In the genomic region with DNA sequence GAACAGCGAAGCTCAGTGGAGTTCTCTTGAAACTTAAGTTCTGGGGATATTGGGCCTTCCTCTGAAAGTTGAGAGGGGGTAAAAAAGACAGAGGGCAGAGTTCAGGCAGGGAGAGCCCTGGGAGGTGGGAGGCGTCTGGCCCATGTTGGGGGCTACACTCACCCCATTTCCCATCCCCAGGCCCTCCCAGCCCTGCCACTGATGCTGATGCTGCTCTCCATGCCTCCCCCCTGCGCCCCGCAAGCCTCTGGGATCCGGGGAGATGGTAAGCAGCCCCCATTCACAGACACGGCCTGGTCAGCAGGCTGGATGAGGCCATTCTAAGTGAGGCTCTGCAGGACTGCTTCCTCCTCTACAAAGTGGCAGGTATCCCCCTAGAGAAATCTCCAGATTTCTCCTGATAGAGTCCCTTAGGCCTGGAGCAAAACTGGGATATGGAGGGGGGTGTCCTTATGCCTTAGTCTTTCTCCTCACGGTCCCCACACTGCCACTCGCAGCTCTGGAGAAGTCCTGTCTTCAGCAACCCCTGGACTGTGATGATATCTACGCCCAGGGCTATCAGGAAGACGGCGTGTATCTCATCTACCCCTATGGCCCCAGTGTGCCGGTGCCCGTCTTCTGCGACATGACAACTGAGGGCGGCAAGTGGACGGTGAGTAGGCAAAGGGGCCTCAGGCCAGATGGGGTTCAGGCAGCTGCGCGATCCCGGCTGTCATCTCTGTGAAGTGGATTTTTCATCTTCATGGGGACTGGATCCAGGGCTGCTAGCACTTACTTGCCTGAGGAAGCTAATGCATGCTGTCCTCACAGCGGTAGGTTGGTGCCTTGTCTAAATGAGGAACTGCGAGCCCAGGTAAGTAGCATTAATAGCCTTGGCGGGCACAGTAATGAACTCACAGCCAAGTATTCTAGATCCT, we compare ENCODE assay signal across 8 mouse cellular contexts. TPM values are rescaled to one million over a fixed set of nuclear protein-coding genes. Genes with fewer than 3 reads are reported as not detected.
DNase-seq lines count a peak whose midpoint lies in the region; ATAC-seq lines count a peak whose summit lies in the region.

No protein-coding gene starts in this region.

- ATAC-seq in heart, embryonic 13.5 days (ENCODE audit: extremely low read depth, insufficient number of reproducible peaks, low FRiP score, low TSS enrichment): no peak
- ATAC-seq in heart, embryonic 16.5 days (replicated peaks; ENCODE audit: extremely low read depth, insufficient read depth, low FRiP score): no peak
- ATAC-seq in midbrain, embryonic 12.5 days (ENCODE audit: low FRiP score, low read depth): no peak

- intact Hi-C loops in heart, postnatal 14 days (cut with DNase I): no loop called here

- no peaks in the 10 kb centered on the region for H3K9me3 ChIP-seq in heart, embryonic 13.5 days
- no peaks in the 10 kb centered on the region for H3K9me3 ChIP-seq in heart, embryonic 16.5 days (replicated peaks; ENCODE audit: control insufficient read depth, low read length)
- H3K9me3 ChIP-seq in midbrain, embryonic 12.5 days: no peaks in the 10 kb centered on the region

- DNase-seq in heart, postnatal 14 days: no peak
- DNase-seq in cerebellum, adult 9-11 months: peak; percentile 64
- DNase-seq in T-cell, adult 2 months (ENCODE audit: low spot score): no peak
- DNase-seq in adrenal gland, postnatal 25 days: no peak
- DNase-seq in kidney, postnatal 36 days: no peak

- H3K4me1 ChIP-seq in heart, embryonic 13.5 days: peaks cover 50% of the 10 kb centered on the region
- peaks cover 10% of the 10 kb centered on the region for H3K4me1 ChIP-seq in heart, embryonic 16.5 days (ENCODE audit: control insufficient read depth, insufficient read depth, low read length)
- peaks cover 58% of the 10 kb centered on the region for H3K4me1 ChIP-seq in midbrain, embryonic 12.5 days

- 52% methylated on average over 22 of the region's 22 CpGs for WGBS in heart, embryonic 13.5 days
- 55% methylated on average over 22 of the region's 22 CpGs for WGBS in heart, embryonic 16.5 days
- 60% methylated on average over 22 of the region's 22 CpGs for WGBS in midbrain, embryonic 12.5 days

- peak overlapping the region; percentile 65 for H3K4me2 ChIP-seq in heart, embryonic 13.5 days
- peak overlapping the region; percentile 46 for H3K4me2 ChIP-seq in heart, embryonic 16.5 days (ENCODE audit: low read depth, low read length)
- peak overlapping the region; percentile 40 for H3K4me2 ChIP-seq in midbrain, embryonic 12.5 days (replicated peaks)

- peak overlapping the region; percentile 80 for H3K9ac ChIP-seq in heart, embryonic 13.5 days
- peak overlapping the region; percentile 63 for H3K9ac ChIP-seq in heart, embryonic 16.5 days (ENCODE audit: low read length)
- H3K9ac ChIP-seq in midbrain, embryonic 12.5 days (replicated peaks): peak overlapping the region; percentile 4; the same call in 1 of the 2 replicates

- H3K4me3 ChIP-seq in heart, embryonic 13.5 days: peak overlapping the region; percentile 52
- H3K4me3 ChIP-seq in heart, embryonic 16.5 days (ENCODE audit: low read length): peak overlapping the region; percentile 44
- H3K4me3 ChIP-seq in midbrain, embryonic 12.5 days: peak overlapping the region; percentile 12

- H3K27ac ChIP-seq in heart, embryonic 13.5 days (replicated peaks): peak overlapping the region; percentile 94
- H3K27ac ChIP-seq in heart, embryonic 16.5 days (ENCODE audit: low read length): peak overlapping the region; percentile 57
- H3K27ac ChIP-seq in midbrain, embryonic 12.5 days (replicated peaks): peak overlapping the region; percentile 95

- peaks cover 34% of the 10 kb centered on the region for H3K36me3 ChIP-seq in heart, embryonic 13.5 days
- H3K36me3 ChIP-seq in heart, embryonic 16.5 days (ENCODE audit: control insufficient read depth, insufficient read depth): peaks cover 13% of the 10 kb centered on the region
- H3K36me3 ChIP-seq in midbrain, embryonic 12.5 days: peaks cover 35% of the 10 kb centered on the region

- no peaks in the 10 kb centered on the region for H3K27me3 ChIP-seq in heart, embryonic 13.5 days (replicated peaks)
- H3K27me3 ChIP-seq in heart, embryonic 16.5 days (ENCODE audit: control insufficient read depth, insufficient read depth, low read length): no peaks in the 10 kb centered on the region
- no peaks in the 10 kb centered on the region for H3K27me3 ChIP-seq in midbrain, embryonic 12.5 days

RNA-seq across cellular contexts. Expression of a gene that starts 0.6 kb away (rescaled TPM):
- 114 and 126 TPM in 2 replicates for polyA plus RNA-seq in heart, embryonic 13.5 days (2015; fragmentation: Nextera tagmentation; extraction: Ambion mirVana)
- total RNA-seq in heart, postnatal 14 days (2021): 100 to 1,000 TPM; 112 to 142 TPM
- polyA plus RNA-seq in heart, embryonic 16.5 days (2015; fragmentation: Nextera tagmentation; extraction: Ambion mirVana): 125 and 225 TPM in 2 replicates
- 61.5 and 83.2 TPM in 2 replicates for polyA plus RNA-seq in midbrain, embryonic 12.5 days (2016; fragmentation: Nextera tagmentation; extraction: Ambion mirVana)
- 3.5 and 4.2 TPM in 2 replicates for total RNA-seq in adrenal gland, postnatal 25 days (2021)

RNA-seq across cellular contexts. Expression of a gene that starts 8.4 kb away (rescaled TPM):
- 28.8 and 29.6 TPM in 2 replicates for polyA plus RNA-seq in heart, embryonic 13.5 days (2015; fragmentation: Nextera tagmentation; extraction: Ambion mirVana)
- 1 to 10 TPM; 8.9 to 9.7 TPM for total RNA-seq in heart, postnatal 14 days (2021)
- 27.4 and 28.9 TPM in 2 replicates for polyA plus RNA-seq in heart, embryonic 16.5 days (2015; fragmentation: Nextera tagmentation; extraction: Ambion mirVana)
- polyA plus RNA-seq in midbrain, embryonic 12.5 days (2016; fragmentation: Nextera tagmentation; extraction: Ambion mirVana): 94.2 and 100 TPM in 2 replicates
- 21.6 and 23.9 TPM in 2 replicates for total RNA-seq in adrenal gland, postnatal 25 days (2021)

RNA-seq across cellular contexts. Expression of a gene that starts 19.1 kb away (rescaled TPM):
- 13.6 and 14.2 TPM in 2 replicates for polyA plus RNA-seq in heart, embryonic 13.5 days (2015; fragmentation: Nextera tagmentation; extraction: Ambion mirVana)
- 10 to 100 TPM in 1 of 2 experiments, 1 to 10 TPM in 1; 9.4 to 11.1 TPM for total RNA-seq in heart, postnatal 14 days (2021)
- polyA plus RNA-seq in heart, embryonic 16.5 days (2015; fragmentation: Nextera tagmentation; extraction: Ambion mirVana): 11.6 and 13.3 TPM in 2 replicates
- 33.2 and 37.8 TPM in 2 replicates for polyA plus RNA-seq in midbrain, embryonic 12.5 days (2016; fragmentation: Nextera tagmentation; extraction: Ambion mirVana)
- total RNA-seq in adrenal gland, postnatal 25 days (2021): 13.8 and 19.9 TPM in 2 replicates

RNA-seq across cellular contexts. Expression of a gene that starts 31.9 kb away (rescaled TPM):
- 0.33 and 0.52 TPM in 2 replicates for polyA plus RNA-seq in heart, embryonic 13.5 days (2015; fragmentation: Nextera tagmentation; extraction: Ambion mirVana)
- under 1 TPM; 0.17 to 0.34 TPM for total RNA-seq in heart, postnatal 14 days (2021)
- 0.07 and 0.29 TPM in 2 replicates for polyA plus RNA-seq in heart, embryonic 16.5 days (2015; fragmentation: Nextera tagmentation; extraction: Ambion mirVana)
- 4.8 and 6.6 TPM in 2 replicates for polyA plus RNA-seq in midbrain, embryonic 12.5 days (2016; fragmentation: Nextera tagmentation; extraction: Ambion mirVana)
- 1.2 and 2.4 TPM in 2 replicates for total RNA-seq in adrenal gland, postnatal 25 days (2021)

Comparison
In these comparisons a context has a peak if more than half of its experiments do, and no peak if none do; other contexts are left out.
1. H3K9ac ChIP-seq: peak in every context shown above with its lines; median percentile 80 in heart, embryonic 13.5 days; 63 in heart, embryonic 16.5 days; 4 in midbrain, embryonic 12.5 days.